Mouse (Mus musculus) midbrain, embryonic 11.5 days (tissue): ENCODE data around the gene Asb18. TPM values are rescaled to one million over a fixed set of nuclear protein-coding genes. Genes with fewer than 3 reads are reported as not detected.
A peak's percentile ranks its signal among the peaks of the same experiment; 100 is the strongest.

Experiments
- ATAC-seq: fragments of 200-750 bp; cut with Nextera tagmentation; 2 replicates; pipeline ENCODE4 v1.8.0; 2017; ENCODE audit warnings: moderate TSS enrichment, moderate library complexity; ENCODE audit not compliant: low FRiP score
- DNase-seq: peaks from one replicate; pipeline ENCODE4 v3.0.0; 2015; ENCODE audit warnings: low spot score; ENCODE audit errors: missing footprints
- H3K27ac ChIP-seq: fragments of 300-500 bp; sonication (generic); 2 replicates; pipeline ENCODE4 v1.5.1; 2014; ENCODE audit warnings: low read depth, low read length
- H3K27me3 ChIP-seq: fragments of 300-500 bp; sonication (generic); 2 replicates; pipeline ENCODE4 v1.6.1; 2014; ENCODE audit warnings: mild to moderate bottlenecking, low read length, moderate library complexity, mixed read lengths; ENCODE audit not compliant: control insufficient read depth, insufficient read depth
- H3K36me3 ChIP-seq: fragments of 300-500 bp; sonication (generic); 2 replicates; pipeline ENCODE4 v1.6.1; 2014; ENCODE audit warnings: mild to moderate bottlenecking, low read length, moderate library complexity, mixed read lengths; ENCODE audit not compliant: control insufficient read depth, insufficient read depth
- H3K4me1 ChIP-seq: fragments of 300-500 bp; sonication (generic); 2 replicates; pipeline ENCODE4 v1.6.1; 2014; ENCODE audit warnings: low read length; ENCODE audit not compliant: control insufficient read depth, insufficient read depth
- H3K4me2 ChIP-seq: fragments of 300-500 bp; sonication (generic); 2 replicates; pipeline ENCODE4 v1.6.1; 2014; ENCODE audit warnings: mild to moderate bottlenecking, moderate library complexity
- H3K4me3 ChIP-seq: fragments of 300-500 bp; sonication (generic); 2 replicates; pipeline ENCODE4 v1.5.1; 2014; ENCODE audit warnings: low read depth, low read length
- H3K9ac ChIP-seq: fragments of 300-500 bp; sonication (generic); 2 replicates; pipeline ENCODE4 v1.6.1; 2014; ENCODE audit warnings: low read length
- H3K9me3 ChIP-seq: fragments of 300-500 bp; sonication (generic); 2 replicates; pipeline ENCODE4 v1.6.1; 2016; ENCODE audit warnings: low read length; ENCODE audit not compliant: control insufficient read depth
- WGBS: fragments of 180-500 bp; shearing (Covaris S2); extraction: QIAGEN DNeasy Blood & Tissue Kit; methylation state at CpG from one replicate; pipeline ENCODE4 v1.1.7; 2014; 5-methylcytosine and 5-hydroxymethylcytosine counted together
- polyA plus RNA-seq: library from polyadenylated mRNA; unstranded; fragments of >200 nt; fragmentation: Nextera tagmentation; extraction: Ambion mirVana; gene quantifications from 2 replicates; pipeline ENCODE4 v1.2.1, GENCODE M21; 2014

Gene Asb18
- polyA plus RNA-seq, 1 experiment from 2014 or later: 0.07 TPM

- peaks cover 49% of the 10 kb centered on the region for H3K27me3 ChIP-seq
- peak; percentile 88 for DNase-seq
- H3K4me1 ChIP-seq: peaks cover 8% of the 10 kb centered on the region
- H3K9ac ChIP-seq: no peak overlapping the region
- H3K27ac ChIP-seq: no peak overlapping the region
- 19% methylated on average over 9 of the region's 9 CpGs for WGBS
- H3K4me2 ChIP-seq: peak overlapping the region; percentile 93
- no peaks in the 10 kb centered on the region for H3K36me3 ChIP-seq
- H3K4me3 ChIP-seq: peak overlapping the region; percentile 59
- ATAC-seq: no peak
- H3K9me3 ChIP-seq: no peaks in the 10 kb centered on the region
These were observed 46.9 kb downstream of the Asb18 start for GRCm38 (mm10) chr1:89967585-89967984.

DNA sequence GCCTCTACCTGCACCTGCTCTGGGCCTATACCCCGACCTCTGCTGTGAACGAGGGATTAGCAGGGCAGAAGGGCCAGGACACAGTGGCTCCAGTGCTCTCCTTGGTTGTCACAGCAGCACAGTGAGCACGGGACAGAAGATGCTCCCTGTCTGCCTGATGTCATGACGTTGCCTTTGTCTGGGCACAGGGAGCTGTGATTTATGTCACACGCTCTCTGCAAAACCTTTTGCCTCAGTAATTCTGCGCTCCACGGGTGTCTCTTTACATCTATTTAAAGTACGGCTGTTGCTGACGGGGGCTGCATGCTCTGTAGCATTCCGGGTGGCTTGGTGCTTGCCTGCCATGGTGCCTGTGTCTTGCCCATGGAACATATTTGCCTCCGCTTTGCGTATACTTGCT lies 50.0 kb downstream of the Asb18 start:
- Histone ChIP-seq H3K4me2 (no peak overlapping the region), H3K9ac (no peak overlapping the region), H3K9me3 (no peaks in the 10 kb centered on the region), H3K27ac (no peak overlapping the region), H3K36me3 (no peaks in the 10 kb centered on the region), H3K27me3 (peaks cover 30% of the 10 kb centered on the region), H3K4me1 (peaks cover 8% of the 10 kb centered on the region), H3K4me3 (no peak overlapping the region)
- no peak for ATAC-seq
- peak; percentile 85 for DNase-seq
- WGBS: 52% methylated on average over 12 of the region's 12 CpGs

GRCm38 (mm10) chr1:89963296-89963695 lies 51.2 kb downstream of the Asb18 start:
- Histone ChIP-seq H3K9ac (no peak overlapping the region), H3K9me3 (no peaks in the 10 kb centered on the region), H3K36me3 (no peaks in the 10 kb centered on the region), H3K27ac (no peak overlapping the region), H3K27me3 (peaks cover 19% of the 10 kb centered on the region), H3K4me2 (no peak overlapping the region), H3K4me3 (no peak overlapping the region), H3K4me1 (peaks cover 5% of the 10 kb centered on the region; the same call in 1 of the 2 replicates)
- ATAC-seq: no peak
- DNase-seq: peak; percentile 71
- 90% methylated on average over 2 of the region's 2 CpGs for WGBS

DNA sequence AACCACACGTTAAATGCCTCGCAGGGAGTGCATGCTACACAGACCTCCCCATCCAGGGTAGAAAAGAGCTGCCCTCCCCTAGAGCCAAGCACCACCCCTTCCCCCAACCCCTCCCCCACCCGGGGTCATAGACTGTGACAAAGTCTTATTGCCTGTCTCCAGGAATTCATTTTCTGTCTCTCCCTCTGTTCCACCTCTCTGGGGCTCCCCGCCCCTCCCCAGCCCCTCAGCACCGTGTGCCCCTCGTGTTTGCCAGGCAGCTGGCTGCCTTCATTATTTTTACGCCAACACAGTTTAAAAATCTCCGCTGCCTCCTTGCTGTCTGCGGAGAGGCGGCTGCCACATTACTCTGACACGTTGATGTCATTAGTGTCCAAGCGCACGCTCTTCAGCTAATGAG lies 52.4 kb downstream of the Asb18 start:
- Histone ChIP-seq H3K27ac (no peak overlapping the region), H3K4me1 (no peaks in the 10 kb centered on the region), H3K9me3 (no peaks in the 10 kb centered on the region), H3K4me2 (peak overlapping the region; percentile 22; the same call in 1 of the 2 replicates), H3K9ac (no peak overlapping the region), H3K4me3 (no peak overlapping the region), H3K36me3 (no peaks in the 10 kb centered on the region), H3K27me3 (peaks cover 7% of the 10 kb centered on the region)
- WGBS: 14% methylated on average over 13 of the region's 13 CpGs
- ATAC-seq: no peak
- peak; percentile 82 for DNase-seq

GRCm38 (mm10) chr1:89959393-89959792 lies 55.1 kb downstream of the Asb18 start:
- Histone ChIP-seq H3K36me3 (no peaks in the 10 kb centered on the region), H3K4me3 (no peak overlapping the region), H3K9ac (no peak overlapping the region), H3K4me2 (no peak overlapping the region), H3K4me1 (no peaks in the 10 kb centered on the region), H3K27me3 (peaks cover 2% of the 10 kb centered on the region; the same call in 1 of the 2 replicates), H3K9me3 (no peaks in the 10 kb centered on the region), H3K27ac (no peak overlapping the region)
- ATAC-seq: no peak
- DNase-seq: peak; percentile 72
- WGBS: 88% methylated on average over 4 of the region's 4 CpGs

- H3K9ac ChIP-seq: no peak overlapping the region
- H3K27me3 ChIP-seq: peaks cover 57% of the 10 kb centered on the region
- no peaks in the 10 kb centered on the region for H3K9me3 ChIP-seq
- H3K4me3 ChIP-seq: no peak overlapping the region
- ATAC-seq (0 out of 2 replicates have a peak, but pooled peaks have one; percentile 45), DNase-seq (peak; percentile 99)
- H3K36me3 ChIP-seq: no peaks in the 10 kb centered on the region
- no peak overlapping the region for H3K27ac ChIP-seq
- 3% methylated on average over 16 of the region's 16 CpGs for WGBS
- H3K4me1 ChIP-seq: peaks cover 16% of the 10 kb centered on the region
- peak overlapping the region; percentile 81; the same call in 1 of the 2 replicates for H3K4me2 ChIP-seq
These were observed 71.3 kb downstream of the Asb18 start for GRCm38 (mm10) chr1:89943202-89943601.

- Histone ChIP-seq H3K36me3 (no peaks in the 10 kb centered on the region), H3K4me1 (peaks cover 16% of the 10 kb centered on the region), H3K4me3 (peak overlapping the region; percentile 33), H3K27ac (no peak overlapping the region), H3K27me3 (peaks cover 65% of the 10 kb centered on the region), H3K9ac (peak overlapping the region; percentile 66; the same call in 1 of the 2 replicates), H3K9me3 (no peaks in the 10 kb centered on the region), H3K4me2 (peak overlapping the region; percentile 81)
- no peak for ATAC-seq
- 2% methylated on average over 15 of the region's 15 CpGs for WGBS
- peak; percentile 94 for DNase-seq
These were observed 72.0 kb downstream of the Asb18 start for GRCm38 (mm10) chr1:89942395-89942976.

- ATAC-seq (peak; percentile 67), DNase-seq (peak; percentile 96)
- peak overlapping the region; percentile 33 for H3K4me3 ChIP-seq
- H3K9me3 ChIP-seq: no peaks in the 10 kb centered on the region
- WGBS: under 1% methylated on average over 40 of the region's 40 CpGs
- H3K4me2 ChIP-seq: peak overlapping the region; percentile 81
- peak overlapping the region; percentile 66 for H3K9ac ChIP-seq
- peaks cover 71% of the 10 kb centered on the region for H3K27me3 ChIP-seq
- no peak overlapping the region for H3K27ac ChIP-seq
- peaks cover 16% of the 10 kb centered on the region for H3K4me1 ChIP-seq
- H3K36me3 ChIP-seq: no peaks in the 10 kb centered on the region
These were observed 72.6 kb downstream of the Asb18 start for GRCm38 (mm10) chr1:89941701-89942381.

- H3K36me3 ChIP-seq: no peaks in the 10 kb centered on the region
- H3K4me2 ChIP-seq: peak overlapping the region; percentile 81; the same call in 1 of the 2 replicates
- H3K4me1 ChIP-seq: peaks cover 20% of the 10 kb centered on the region
- ATAC-seq: no peak
- H3K9ac ChIP-seq: no peak overlapping the region
- peak overlapping the region; percentile 33; the same call in 1 of the 2 replicates for H3K4me3 ChIP-seq
- H3K27me3 ChIP-seq: peaks cover 79% of the 10 kb centered on the region
- DNase-seq: peak; percentile 93
- no peak overlapping the region for H3K27ac ChIP-seq
- no peaks in the 10 kb centered on the region for H3K9me3 ChIP-seq
- WGBS: 4% methylated on average over 15 of the region's 15 CpGs
These were observed 73.4 kb downstream of the Asb18 start for GRCm38 (mm10) chr1:89940961-89941524.
